Mouse (Mus musculus) hindbrain, embryonic 15.5 days (tissue): ENCODE measurements at regions not wholly inside any gene's neighbourhood (a gene's known extent, or its start where the extent isn't known, plus 50 kb on each side); places are given as distances from the start of the nearest gene placed in this dataset.

Source experiments
- ATAC-seq: fragments of 200-750 bp; cut with Nextera tagmentation; 2 replicates; pipeline ENCODE4 v1.8.0; 2017; ENCODE audit warnings: low read depth, moderate number of reproducible peaks, moderate TSS enrichment; ENCODE audit not compliant: low FRiP score
- H3K27ac ChIP-seq: fragments of 300-500 bp; sonication (generic); replicated peaks from 2 replicates; pipeline ENCODE4 v1.5.1; 2015; ENCODE audit warnings: mild to moderate bottlenecking, inconsistent platforms
- H3K27me3 ChIP-seq: fragments of 300-500 bp; sonication (generic); 2 replicates; pipeline ENCODE4 v1.6.1; 2015; ENCODE audit warnings: control low read depth, inconsistent platforms
- H3K36me3 ChIP-seq: fragments of 300-500 bp; sonication (generic); 2 replicates; pipeline ENCODE4 v1.6.1; 2015; ENCODE audit warnings: control low read depth, inconsistent platforms
- H3K4me1 ChIP-seq: fragments of 300-500 bp; sonication (generic); replicated peaks from 2 replicates; pipeline ENCODE4 v1.6.1; 2015; ENCODE audit warnings: control low read depth, inconsistent platforms
- H3K4me2 ChIP-seq: fragments of 300-500 bp; sonication (generic); 2 replicates; pipeline ENCODE4 v1.6.1; 2015; ENCODE audit warnings: moderate library complexity, mild to moderate bottlenecking, inconsistent platforms
- H3K4me3 ChIP-seq: fragments of 300-500 bp; sonication (generic); 2 replicates; pipeline ENCODE4 v1.5.1; 2015; ENCODE audit warnings: mild to moderate bottlenecking, inconsistent platforms
- H3K9ac ChIP-seq: fragments of 300-500 bp; sonication (generic); 2 replicates; pipeline ENCODE4 v1.6.1; 2015; ENCODE audit warnings: inconsistent platforms
- H3K9me3 ChIP-seq: fragments of 300-500 bp; sonication (generic); 2 replicates; pipeline ENCODE4 v1.6.1; 2016; ENCODE audit warnings: control low read depth, inconsistent platforms
- WGBS: fragments of 180-500 bp; shearing (Covaris S2); methylation state at CpG from one replicate; pipeline ENCODE4 v1.1.7; 2015; 5-methylcytosine and 5-hydroxymethylcytosine counted together

DNA sequence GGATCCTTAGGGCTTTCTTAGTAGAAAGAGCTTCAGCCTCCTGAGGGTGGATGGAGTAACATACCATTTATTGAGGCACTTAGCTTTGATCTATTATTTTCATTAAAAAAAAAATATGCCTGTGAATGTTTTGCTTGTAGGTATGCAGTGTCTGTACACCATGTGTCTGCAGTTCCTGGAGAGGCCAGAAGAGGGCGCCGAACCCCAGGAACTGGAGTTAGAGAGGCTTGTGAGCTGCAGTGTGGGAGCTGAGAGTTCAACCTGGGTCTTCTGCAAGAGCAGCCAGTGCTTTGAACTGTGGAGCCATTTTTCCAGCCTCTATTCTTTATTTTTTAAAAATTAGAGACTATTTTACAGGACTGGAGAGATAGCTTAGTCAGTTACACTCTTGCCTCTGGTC is 83.2 kb downstream of the Syf2 start:
- no peak for ATAC-seq
- 68% methylated on average over 2 of the region's 2 CpGs for WGBS
- H3K4me3 ChIP-seq = no peak overlapping the region
- H3K4me2 ChIP-seq = no peak overlapping the region
- H3K27me3 ChIP-seq = no peaks in the 10 kb centered on the region
- no peaks in the 10 kb centered on the region for H3K36me3 ChIP-seq
- H3K4me1 ChIP-seq = peaks cover 3% of the 10 kb centered on the region
- no peaks in the 10 kb centered on the region for H3K9me3 ChIP-seq
- H3K9ac ChIP-seq = no peak overlapping the region
- H3K27ac ChIP-seq = no peak overlapping the region

DNA sequence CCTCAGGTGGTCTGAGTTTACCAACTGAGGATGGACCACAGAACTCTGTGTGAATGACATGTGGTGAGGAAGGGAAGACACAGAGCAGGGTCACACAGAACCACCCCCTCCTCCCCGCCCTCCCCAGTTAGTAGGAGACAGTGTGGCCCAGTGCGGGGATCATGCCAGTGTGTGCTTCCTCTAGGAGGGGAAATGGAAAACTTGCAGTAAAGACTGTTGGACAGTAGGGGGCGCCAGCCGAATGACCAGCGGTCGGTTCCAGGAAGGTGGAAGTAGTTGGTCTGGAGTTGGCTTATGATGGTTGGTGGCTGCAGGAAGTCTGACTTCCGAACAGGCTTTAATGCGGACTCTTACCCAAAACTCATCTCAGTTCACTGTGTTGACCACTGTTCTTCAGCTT is 87.3 kb downstream of the Syf2 start:
- Histone ChIP-seq H3K27me3 (no peaks in the 10 kb centered on the region), H3K9me3 (no peaks in the 10 kb centered on the region), H3K4me3 (no peak overlapping the region), H3K27ac (no peak overlapping the region), H3K4me2 (no peak overlapping the region), H3K9ac (no peak overlapping the region), H3K4me1 (no peaks in the 10 kb centered on the region), H3K36me3 (no peaks in the 10 kb centered on the region)
- WGBS = 36% methylated on average over 8 of the region's 8 CpGs
- ATAC-seq = no peak

DNA sequence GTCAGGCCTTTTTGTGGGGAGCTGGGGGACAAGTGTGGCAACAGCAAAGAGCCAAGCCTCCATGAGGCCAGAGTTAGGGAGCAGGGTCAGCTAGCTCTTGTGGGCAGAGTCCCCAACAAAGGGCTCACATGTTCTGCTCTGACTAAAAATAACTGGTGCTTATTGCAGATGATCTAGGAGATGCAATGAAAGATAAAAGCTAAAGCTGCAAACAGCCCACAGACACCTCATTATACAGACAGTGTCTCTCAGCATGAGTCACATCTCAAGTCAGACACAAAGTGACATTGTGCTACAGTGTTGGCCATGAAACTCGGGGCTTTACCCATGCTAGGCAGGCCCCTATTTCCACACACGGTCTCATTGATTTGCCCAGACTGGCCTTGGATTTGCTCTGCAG is 88.4 kb downstream of the Syf2 start:
- no peaks in the 10 kb centered on the region for H3K27me3 ChIP-seq
- ATAC-seq = no peak
- WGBS = 56% methylated on average over 2 of the region's 2 CpGs
- no peak overlapping the region for H3K27ac ChIP-seq
- H3K4me3 ChIP-seq = no peak overlapping the region
- no peaks in the 10 kb centered on the region for H3K36me3 ChIP-seq
- no peak overlapping the region for H3K9ac ChIP-seq
- no peaks in the 10 kb centered on the region for H3K4me1 ChIP-seq
- no peaks in the 10 kb centered on the region for H3K9me3 ChIP-seq
- H3K4me2 ChIP-seq = no peak overlapping the region

DNA sequence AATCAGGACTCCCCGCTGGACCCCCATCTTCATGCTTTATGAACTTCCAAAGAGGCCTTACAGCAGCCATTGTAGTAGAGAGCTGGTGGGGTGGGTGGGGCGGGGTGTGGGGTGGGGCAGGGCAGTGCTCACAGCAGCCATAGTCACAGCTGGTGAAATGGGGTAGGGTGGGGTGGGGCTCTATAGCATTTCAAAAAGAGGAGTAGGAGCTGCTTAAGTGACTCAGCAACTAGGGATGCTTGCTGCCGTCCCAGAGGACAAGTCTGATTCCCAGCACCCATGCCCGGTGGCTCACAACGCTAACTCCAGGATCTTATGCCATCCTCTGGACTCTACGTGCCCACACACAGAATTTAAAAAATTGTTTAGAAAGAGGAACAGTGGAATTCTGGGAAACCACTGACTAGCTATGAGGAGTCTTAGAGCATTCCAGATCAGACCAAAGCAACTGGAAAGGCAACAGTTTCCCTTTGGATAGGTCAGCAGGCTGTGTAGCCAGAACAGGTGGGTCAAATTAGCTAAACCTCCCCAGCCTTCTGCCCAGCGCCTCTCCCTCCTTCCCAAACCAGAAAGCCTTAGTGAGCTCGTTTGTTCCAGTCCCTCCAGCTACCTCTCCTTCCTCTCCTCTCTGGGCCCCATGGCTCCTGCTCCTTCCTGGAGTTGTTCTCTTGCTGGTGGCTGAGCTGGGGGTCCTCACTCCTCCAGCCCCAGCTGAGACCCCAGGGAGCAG is 89.7 kb downstream of the Syf2 start:
- Histone ChIP-seq H3K36me3 (no peaks in the 10 kb centered on the region), H3K27ac (no peak overlapping the region), H3K9ac (no peak overlapping the region), H3K4me1 (peaks cover 3% of the 10 kb centered on the region; the same call in 1 of the 2 replicates), H3K4me3 (no peak overlapping the region), H3K27me3 (no peaks in the 10 kb centered on the region), H3K4me2 (no peak overlapping the region), H3K9me3 (no peaks in the 10 kb centered on the region)
- no peak for ATAC-seq
- 87% methylated on average over 8 of the region's 8 CpGs for WGBS

DNA sequence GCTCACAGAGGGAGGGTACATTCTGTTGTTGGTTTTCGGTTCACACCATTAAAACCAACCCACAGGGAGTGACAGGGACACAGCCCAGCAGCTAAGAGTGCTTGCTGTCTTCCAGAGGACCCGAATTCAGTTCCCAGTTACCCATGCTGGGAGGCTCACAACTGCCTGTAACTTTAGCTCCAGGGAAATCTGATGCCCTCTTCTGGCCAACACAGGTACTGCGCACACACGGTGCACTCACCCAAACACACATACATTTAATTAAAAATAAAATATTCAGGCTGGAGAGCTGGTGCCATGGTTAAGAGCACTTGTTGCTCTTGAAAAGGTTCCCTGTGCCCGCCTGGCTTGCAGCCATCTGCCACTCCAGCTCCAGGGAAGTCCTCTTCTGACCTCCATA is 92.5 kb downstream of the Syf2 start:
- 94% methylated on average over 5 of the region's 5 CpGs for WGBS
- Histone ChIP-seq H3K27ac (no peak overlapping the region), H3K36me3 (no peaks in the 10 kb centered on the region), H3K27me3 (no peaks in the 10 kb centered on the region), H3K4me2 (no peak overlapping the region), H3K9me3 (no peaks in the 10 kb centered on the region), H3K9ac (no peak overlapping the region), H3K4me3 (no peak overlapping the region), H3K4me1 (peaks cover 14% of the 10 kb centered on the region)
- no peak for ATAC-seq

DNA sequence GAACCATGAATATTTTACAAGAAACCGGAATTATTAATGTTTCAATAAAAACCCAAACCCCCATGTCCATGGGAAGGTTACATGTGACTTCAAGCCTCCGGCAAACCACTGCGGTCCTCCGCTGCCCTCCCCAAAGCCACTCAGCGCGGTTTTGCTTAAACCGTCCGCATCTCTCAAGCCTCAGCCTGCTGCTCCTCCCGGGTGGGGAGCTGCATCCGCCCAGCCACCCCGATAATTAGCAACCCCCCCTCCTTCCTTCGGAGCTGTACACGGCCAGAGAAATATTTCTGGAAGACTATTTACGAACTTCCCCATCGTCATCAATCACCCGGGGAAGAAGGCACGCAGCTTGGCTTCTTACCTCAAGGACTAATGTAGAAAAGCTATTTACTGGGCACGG is 94.7 kb upstream of the Runx3 start:
- 57% methylated on average over 18 of the region's 18 CpGs for WGBS
- H3K9ac ChIP-seq = no peak overlapping the region
- 0 out of 2 replicates have a peak overlapping the region, but pooled peaks have one; percentile 12 for H3K4me3 ChIP-seq
- H3K4me1 ChIP-seq = peaks cover 14% of the 10 kb centered on the region
- peak; percentile 46; the same call in 1 of the 2 replicates for ATAC-seq
- no peaks in the 10 kb centered on the region for H3K9me3 ChIP-seq
- H3K36me3 ChIP-seq = no peaks in the 10 kb centered on the region
- H3K27me3 ChIP-seq = no peaks in the 10 kb centered on the region
- peak overlapping the region; percentile 41 for H3K4me2 ChIP-seq
- H3K27ac ChIP-seq = no peak overlapping the region

DNA sequence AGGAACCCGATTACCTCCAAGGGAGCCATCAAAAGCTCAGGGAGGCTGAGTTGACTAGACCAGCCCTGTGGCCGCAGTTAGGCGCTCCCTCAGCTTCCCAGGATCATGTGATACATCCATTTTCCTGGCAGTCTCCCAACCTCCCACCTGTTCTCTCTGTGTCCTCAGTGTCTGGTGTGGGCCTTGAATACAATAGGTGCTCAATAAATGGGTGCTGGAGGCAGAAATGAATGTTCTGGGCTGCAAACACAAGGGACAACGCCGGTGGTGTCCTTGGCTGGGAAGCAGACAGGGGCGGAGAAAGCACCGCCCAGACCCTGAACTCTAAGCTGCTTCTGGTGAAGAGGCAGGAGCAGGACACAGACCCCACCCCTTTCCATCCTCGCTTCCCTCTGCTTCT is 93.3 kb upstream of the Runx3 start:
- ATAC-seq = no peak
- Histone ChIP-seq H3K9ac (no peak overlapping the region), H3K4me2 (no peak overlapping the region), H3K4me1 (peaks cover 14% of the 10 kb centered on the region), H3K27me3 (no peaks in the 10 kb centered on the region), H3K9me3 (no peaks in the 10 kb centered on the region), H3K27ac (no peak overlapping the region), H3K36me3 (no peaks in the 10 kb centered on the region), H3K4me3 (no peak overlapping the region)
- WGBS = 63% methylated on average over 8 of the region's 8 CpGs

DNA sequence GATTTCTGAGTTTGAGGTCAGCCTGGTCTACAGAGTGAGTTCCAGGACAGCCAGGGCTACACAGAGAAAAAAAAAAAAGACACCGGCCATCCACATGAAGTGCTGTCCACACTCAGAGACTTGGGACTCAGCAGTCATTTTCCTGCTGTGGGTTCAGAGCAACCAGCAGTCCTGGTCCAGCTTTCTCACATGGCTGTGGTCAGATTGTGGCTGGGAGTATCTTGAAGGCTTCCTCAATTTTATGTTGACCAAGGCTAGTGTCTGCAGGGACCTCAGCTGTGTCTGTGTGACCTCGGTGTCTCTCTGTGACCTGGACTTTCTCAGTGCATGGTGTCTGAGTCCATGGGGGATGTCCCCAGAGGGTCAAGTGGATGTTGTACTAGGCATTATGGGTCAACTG is 90.7 kb upstream of the Runx3 start:
- WGBS = 98% methylated on average over 2 of the region's 2 CpGs
- ATAC-seq = no peak
- H3K9ac ChIP-seq = no peak overlapping the region
- no peaks in the 10 kb centered on the region for H3K36me3 ChIP-seq
- no peak overlapping the region for H3K4me3 ChIP-seq
- no peak overlapping the region for H3K4me2 ChIP-seq
- peaks cover 14% of the 10 kb centered on the region for H3K4me1 ChIP-seq
- H3K27me3 ChIP-seq = no peaks in the 10 kb centered on the region
- H3K9me3 ChIP-seq = no peaks in the 10 kb centered on the region
- no peak overlapping the region for H3K27ac ChIP-seq

DNA sequence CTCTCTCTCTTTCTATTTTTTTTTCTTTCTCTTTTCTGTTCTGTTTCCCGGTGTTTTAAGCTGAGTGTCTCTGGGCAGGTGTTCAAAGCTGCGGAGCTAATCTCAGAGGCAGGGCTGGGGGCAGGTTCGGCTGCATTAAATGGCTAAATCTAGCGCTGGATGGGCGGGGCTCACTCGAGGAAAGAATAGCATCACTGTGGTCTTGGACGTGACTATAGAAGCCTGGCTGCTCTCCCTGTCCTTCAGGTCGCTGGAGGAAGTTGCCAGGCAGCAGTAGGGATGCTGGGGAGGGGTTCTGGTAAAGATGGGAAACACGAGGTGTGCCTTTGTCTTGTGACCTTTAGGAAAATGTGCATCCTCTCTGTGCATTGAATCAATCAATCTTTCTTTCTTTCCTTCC is 88.0 kb upstream of the Runx3 start:
- no peak overlapping the region for H3K27ac ChIP-seq
- no peak for ATAC-seq
- no peak overlapping the region for H3K9ac ChIP-seq
- WGBS = 31% methylated on average over 9 of the region's 9 CpGs
- no peaks in the 10 kb centered on the region for H3K36me3 ChIP-seq
- H3K4me1 ChIP-seq = no peaks in the 10 kb centered on the region
- no peak overlapping the region for H3K4me2 ChIP-seq
- H3K4me3 ChIP-seq = no peak overlapping the region
- H3K27me3 ChIP-seq = no peaks in the 10 kb centered on the region
- no peaks in the 10 kb centered on the region for H3K9me3 ChIP-seq

DNA sequence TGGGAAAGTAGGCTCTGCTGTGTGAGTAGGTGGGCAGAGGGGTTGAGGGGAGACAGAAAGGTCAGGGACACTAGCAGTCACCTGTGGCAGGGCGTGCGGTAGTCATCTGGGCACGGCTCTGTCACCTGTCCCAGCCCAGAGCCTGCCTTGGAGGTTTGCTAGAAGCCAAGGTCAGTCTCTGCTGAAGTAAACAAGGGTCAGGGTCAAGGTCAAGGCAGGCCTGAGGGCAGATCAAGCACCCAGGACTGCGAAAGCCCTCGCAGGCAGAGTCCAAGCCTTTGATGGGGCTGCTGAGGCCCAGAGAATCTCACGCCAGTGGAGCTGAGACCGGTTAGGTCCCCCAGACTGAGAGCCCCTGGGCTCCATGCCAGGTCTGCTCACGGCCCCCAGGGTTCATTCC is 87.2 kb upstream of the Runx3 start:
- H3K27me3 ChIP-seq = no peaks in the 10 kb centered on the region
- no peaks in the 10 kb centered on the region for H3K36me3 ChIP-seq
- H3K4me2 ChIP-seq = no peak overlapping the region
- H3K4me1 ChIP-seq = no peaks in the 10 kb centered on the region
- 67% methylated on average over 8 of the region's 8 CpGs for whole genome bisulfite sequencing
- no peak overlapping the region for H3K4me3 ChIP-seq
- ATAC-seq = no peak
- no peaks in the 10 kb centered on the region for H3K9me3 ChIP-seq
- H3K27ac ChIP-seq = no peak overlapping the region
- no peak overlapping the region for H3K9ac ChIP-seq

DNA sequence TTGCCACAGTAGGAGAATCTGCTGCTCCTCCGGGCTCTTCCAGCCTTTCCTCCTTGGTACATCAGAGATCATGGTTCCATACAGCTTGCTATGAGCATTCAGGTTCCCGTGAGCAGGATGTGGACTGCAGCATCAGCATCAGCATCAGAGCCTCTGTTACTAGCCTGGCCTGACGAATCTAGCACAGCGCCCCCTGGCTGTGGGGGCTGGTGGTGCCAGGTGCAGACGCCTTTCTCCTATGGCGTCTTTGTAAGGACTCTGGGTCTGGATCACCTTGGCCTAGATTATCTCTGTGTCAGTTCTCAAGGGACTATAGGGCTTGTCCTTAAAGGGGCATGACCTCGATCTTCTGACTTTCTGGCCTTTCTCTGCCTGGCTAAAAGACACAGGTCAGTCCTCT is 86.0 kb upstream of the Runx3 start:
- ATAC-seq = no peak
- no peaks in the 10 kb centered on the region for H3K36me3 ChIP-seq
- H3K4me3 ChIP-seq = no peak overlapping the region
- H3K9ac ChIP-seq = no peak overlapping the region
- H3K4me2 ChIP-seq = no peak overlapping the region
- H3K4me1 ChIP-seq = no peaks in the 10 kb centered on the region
- no peak overlapping the region for H3K27ac ChIP-seq
- no peaks in the 10 kb centered on the region for H3K27me3 ChIP-seq
- H3K9me3 ChIP-seq = no peaks in the 10 kb centered on the region
- WGBS = 33% methylated on average over 7 of the region's 7 CpGs

DNA sequence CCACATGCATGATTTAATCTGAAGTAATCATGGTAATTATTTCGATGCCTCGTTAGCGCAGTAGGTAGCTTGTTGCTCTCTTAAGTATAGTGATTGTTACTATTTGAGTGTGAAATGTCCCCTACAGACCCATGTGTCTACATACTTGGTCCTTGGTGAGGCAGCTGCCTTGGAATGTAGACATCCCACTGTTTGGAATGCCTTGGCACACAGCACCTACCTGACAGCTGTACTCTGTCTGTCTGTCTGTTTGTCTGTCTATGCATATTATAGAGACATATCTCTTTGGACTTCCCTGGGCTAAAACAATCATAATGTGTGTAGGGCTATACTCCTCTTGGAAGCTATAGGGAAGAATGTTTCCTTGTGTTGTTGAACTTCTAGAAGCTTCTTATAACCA is 83.7 kb upstream of the Runx3 start:
- no peak for ATAC-seq
- Histone ChIP-seq H3K27me3 (no peaks in the 10 kb centered on the region), H3K4me2 (no peak overlapping the region), H3K27ac (no peak overlapping the region), H3K9ac (no peak overlapping the region), H3K4me1 (no peaks in the 10 kb centered on the region), H3K36me3 (no peaks in the 10 kb centered on the region), H3K9me3 (no peaks in the 10 kb centered on the region), H3K4me3 (no peak overlapping the region)
- 85% methylated on average over 3 of the region's 3 CpGs for WGBS

DNA sequence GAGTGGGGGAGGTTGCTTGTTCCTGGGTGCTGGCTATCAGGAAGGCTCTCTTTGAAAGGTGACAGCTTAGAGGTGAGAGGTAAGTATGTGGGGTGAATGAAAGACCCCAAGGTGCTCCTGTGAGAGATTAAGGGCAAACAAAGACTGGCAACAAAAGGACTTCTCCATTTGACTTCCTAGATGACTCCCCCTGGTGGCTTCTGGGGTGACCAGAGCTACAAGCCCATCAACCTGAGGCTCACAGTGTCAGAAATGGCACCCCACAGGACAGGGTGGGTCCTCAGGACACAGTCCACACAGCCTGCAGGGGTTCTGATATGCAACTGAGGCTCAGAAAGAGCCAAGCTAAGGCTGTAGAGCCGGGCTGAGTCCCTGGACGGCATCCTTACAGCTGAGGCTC is 81.2 kb upstream of the Runx3 start:
- Histone ChIP-seq H3K4me1 (no peaks in the 10 kb centered on the region), H3K4me2 (no peak overlapping the region), H3K36me3 (no peaks in the 10 kb centered on the region), H3K9ac (no peak overlapping the region), H3K9me3 (no peaks in the 10 kb centered on the region), H3K27ac (no peak overlapping the region), H3K4me3 (no peak overlapping the region), H3K27me3 (no peaks in the 10 kb centered on the region)
- ATAC-seq = no peak
- 95% methylated on average over 2 of the region's 2 CpGs for WGBS
